Mouse (Mus musculus) stomach, embryonic 16.5 days (tissue): ENCODE data around the gene Tbcd. TPM values are rescaled to one million over a fixed set of nuclear protein-coding genes. Genes with fewer than 3 reads are reported as not detected.

Experiments used
- ATAC-seq: fragments of 200-750 bp; cut with Nextera tagmentation; 2 replicates; pipeline ENCODE4 v1.8.0; 2017; ENCODE audit warnings: moderate number of reproducible peaks, moderate TSS enrichment; ENCODE audit not compliant: insufficient read depth, low FRiP score
- H3K27ac ChIP-seq: fragments of 300-500 bp; sonication (generic); 2 replicates; pipeline ENCODE4 v1.5.1; 2014; ENCODE audit warnings: low read length
- H3K27me3 ChIP-seq: fragments of 300-500 bp; sonication (generic); 2 replicates; pipeline ENCODE4 v1.6.1; 2014; ENCODE audit warnings: low read length, control low read depth, mixed read lengths; ENCODE audit not compliant: control insufficient read depth, insufficient read depth
- H3K36me3 ChIP-seq: fragments of 300-500 bp; sonication (generic); 2 replicates; pipeline ENCODE4 v1.6.1; 2014; ENCODE audit warnings: low read length; ENCODE audit not compliant: control insufficient read depth, insufficient read depth
- H3K4me1 ChIP-seq: fragments of 300-500 bp; sonication (generic); 2 replicates; pipeline ENCODE4 v1.6.1; 2014; ENCODE audit warnings: low read length, control low read depth, mixed read lengths; ENCODE audit not compliant: control insufficient read depth, insufficient read depth
- H3K4me2 ChIP-seq: fragments of 300-500 bp; sonication (generic); 2 replicates; pipeline ENCODE4 v1.6.1; 2014; ENCODE audit warnings: low read depth, low read length, mixed read lengths
- H3K4me3 ChIP-seq: fragments of 300-500 bp; sonication (generic); replicated peaks from 2 replicates; pipeline ENCODE4 v1.5.1; 2014; ENCODE audit warnings: mild to moderate bottlenecking, low read length
- H3K9ac ChIP-seq: fragments of 300-500 bp; sonication (generic); 2 replicates; pipeline ENCODE4 v1.6.1; 2014; ENCODE audit warnings: low read length
- H3K9me3 ChIP-seq: fragments of 300-500 bp; sonication (generic); replicated peaks from 2 replicates; pipeline ENCODE4 v1.6.1; 2016; ENCODE audit warnings: low read length, control low read depth; ENCODE audit not compliant: control insufficient read depth
- WGBS: fragments of 180-500 bp; shearing (Covaris S2); extraction: QIAGEN DNeasy Blood & Tissue Kit; methylation state at CpG from one replicate; pipeline ENCODE4 v1.1.7; 2014; 5-methylcytosine and 5-hydroxymethylcytosine counted together
- polyA plus RNA-seq: library from polyadenylated mRNA; unstranded; fragments of >200 nt; fragmentation: Nextera tagmentation; extraction: Ambion mirVana; gene quantifications from 2 replicates; pipeline ENCODE4 v1.2.1, GENCODE M21; 2015

Tbcd gene
- polyA plus RNA-seq, 1 experiment from 2014 or later, result 42.2 TPM

DNA sequence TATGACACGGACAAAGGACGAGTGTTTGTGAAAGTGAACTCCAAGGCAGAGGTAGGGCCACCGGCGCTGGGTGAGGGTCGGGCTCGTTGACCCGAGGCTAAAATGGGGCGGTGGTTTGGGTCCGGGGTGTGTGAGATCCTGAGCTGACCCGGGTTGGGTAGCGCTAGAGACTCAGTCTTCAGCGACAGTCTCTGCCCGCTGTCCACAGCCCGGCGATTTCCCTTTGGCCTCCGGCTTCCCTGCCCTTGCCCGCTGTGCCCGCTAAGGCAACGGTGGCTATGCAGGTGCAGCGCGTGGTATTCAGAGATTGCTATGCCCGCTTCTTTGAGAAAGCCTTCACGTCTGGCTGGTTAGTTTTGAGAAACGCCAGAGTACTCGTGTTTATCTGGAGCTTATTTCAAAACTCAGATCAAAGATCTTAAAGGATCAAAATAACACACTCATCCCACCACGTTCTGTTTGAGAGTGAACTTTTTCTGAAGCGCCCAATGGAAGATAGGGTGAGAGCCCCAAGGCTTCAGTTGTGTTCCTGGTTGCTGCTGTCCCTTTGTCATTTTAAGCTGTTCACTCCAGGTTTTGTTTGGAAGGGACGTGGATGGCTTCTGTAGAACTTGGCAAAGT, 30.1 kb upstream of the Tbcd start:
- H3K27ac ChIP-seq, result no peak overlapping the region; the same call in 1 of the 2 replicates
- peak overlapping the region; percentile 83 for H3K9ac ChIP-seq
- H3K36me3 ChIP-seq, result no peaks in the 10 kb centered on the region
- H3K4me3 ChIP-seq, result peak overlapping the region; percentile 86
- peak overlapping the region; percentile 62 for H3K4me2 ChIP-seq
- peak; percentile 31; the same call in 1 of the 2 replicates for ATAC-seq
- peaks cover 11% of the 10 kb centered on the region for H3K4me1 ChIP-seq
- under 1% methylated on average over 28 of the region's 28 CpGs for WGBS
- no peaks in the 10 kb centered on the region for H3K27me3 ChIP-seq
- H3K9me3 ChIP-seq, result no peaks in the 10 kb centered on the region

DNA sequence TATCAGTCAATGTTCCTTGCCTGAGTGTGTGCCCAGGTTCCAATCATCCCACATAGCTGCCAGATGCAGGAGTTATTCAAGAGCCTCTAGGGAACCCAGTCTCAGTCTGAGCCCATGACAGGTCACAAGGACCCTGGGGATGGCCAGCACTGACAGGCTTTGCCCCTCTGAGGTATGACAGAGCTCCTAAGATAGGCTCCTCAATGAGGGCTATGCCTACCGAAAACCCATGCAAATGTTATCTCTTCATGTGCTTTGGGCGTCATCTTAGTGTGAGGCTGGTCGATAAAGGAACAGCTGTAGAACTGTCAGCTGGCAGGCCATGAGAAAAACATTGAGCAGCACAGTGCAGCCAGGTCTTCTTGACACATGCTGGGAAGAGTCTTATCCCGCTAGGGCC, 18.4 kb upstream of the Tbcd start:
- Histone ChIP-seq H3K27ac (no peak overlapping the region), H3K9ac (no peak overlapping the region), H3K4me2 (no peak overlapping the region), H3K36me3 (no peaks in the 10 kb centered on the region), H3K9me3 (no peaks in the 10 kb centered on the region), H3K27me3 (no peaks in the 10 kb centered on the region), H3K4me1 (peaks cover 12% of the 10 kb centered on the region), H3K4me3 (no peak overlapping the region)
- 81% methylated on average over 4 of the region's 4 CpGs for WGBS
- ATAC-seq, result peak; percentile 60; the same call in 1 of the 2 replicates

- peak; percentile 92 for ATAC-seq
- Histone ChIP-seq H3K9me3 (no peaks in the 10 kb centered on the region), H3K27me3 (no peaks in the 10 kb centered on the region), H3K27ac (no peak within 1 kb of the TSS), H3K4me3 (peak within 1 kb of the TSS; percentile 46), H3K9ac (peak within 1 kb of the TSS; percentile 59), H3K4me1 (peaks cover 12% of the 10 kb centered on the region), H3K36me3 (no peaks in the 10 kb centered on the region), H3K4me2 (peak within 1 kb of the TSS; percentile 82)
- 6% methylated on average over 30 of the region's 30 CpGs for WGBS
Measured at GRCm38 (mm10) chr11:121434156-121435155, 17.3 kb upstream of the Tbcd start, which contains the start of gene Fn3k. Gene Fn3k (plus strand): TSS chr11:121434913.

GRCm38 (mm10) chr11:121437236-121437635, 14.5 kb upstream of the Tbcd start:
- 74% methylated on average over 5 of the region's 5 CpGs for WGBS
- H3K9ac ChIP-seq, result no peak overlapping the region
- H3K27ac ChIP-seq, result no peak overlapping the region
- ATAC-seq, result no peak
- no peaks in the 10 kb centered on the region for H3K36me3 ChIP-seq
- no peaks in the 10 kb centered on the region for H3K27me3 ChIP-seq
- no peaks in the 10 kb centered on the region for H3K9me3 ChIP-seq
- peaks cover 12% of the 10 kb centered on the region for H3K4me1 ChIP-seq
- no peak overlapping the region for H3K4me2 ChIP-seq
- H3K4me3 ChIP-seq, result no peak overlapping the region

- Histone ChIP-seq H3K27ac (no peak overlapping the region), H3K9ac (no peak overlapping the region)
- no peak for ATAC-seq
Measured at GRCm38 (mm10) chr11:121439686-121440292, 12.0 kb upstream of the Tbcd start.

DNA sequence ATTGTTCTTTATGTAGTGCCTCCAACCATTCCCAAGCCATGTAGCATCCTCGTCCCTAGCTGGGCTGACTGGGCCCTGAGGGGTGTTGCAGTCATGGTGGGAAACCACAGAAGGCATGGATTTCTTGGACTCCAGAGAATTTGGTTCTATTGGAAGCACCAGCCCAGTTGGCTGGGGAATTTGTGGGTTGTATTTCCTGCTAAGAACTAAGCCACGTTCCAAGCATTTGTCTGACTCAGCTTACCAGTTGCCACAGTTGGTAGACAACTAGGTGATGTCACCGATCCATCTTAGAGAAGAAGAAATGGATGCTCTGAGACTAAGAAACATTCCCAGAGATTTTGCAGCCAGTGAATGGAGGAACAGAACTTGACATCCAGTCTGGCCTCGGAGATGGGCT, 10.1 kb upstream of the Tbcd start:
- WGBS, result 86% methylated on average over 4 of the region's 4 CpGs

More at GRCm38 (mm10) chr11:121439686-121440292, 12.0 kb upstream of the Tbcd start:
- WGBS, result 62% methylated on average over 5 of the region's 5 CpGs
- H3K27me3 ChIP-seq, result no peaks in the 10 kb centered on the region
- H3K9me3 ChIP-seq, result no peaks in the 10 kb centered on the region
- no peaks in the 10 kb centered on the region for H3K36me3 ChIP-seq
- no peak overlapping the region for H3K4me3 ChIP-seq
- H3K4me2 ChIP-seq, result no peak overlapping the region
- H3K4me1 ChIP-seq, result peaks cover 3% of the 10 kb centered on the region; the same call in 1 of the 2 replicates

DNA sequence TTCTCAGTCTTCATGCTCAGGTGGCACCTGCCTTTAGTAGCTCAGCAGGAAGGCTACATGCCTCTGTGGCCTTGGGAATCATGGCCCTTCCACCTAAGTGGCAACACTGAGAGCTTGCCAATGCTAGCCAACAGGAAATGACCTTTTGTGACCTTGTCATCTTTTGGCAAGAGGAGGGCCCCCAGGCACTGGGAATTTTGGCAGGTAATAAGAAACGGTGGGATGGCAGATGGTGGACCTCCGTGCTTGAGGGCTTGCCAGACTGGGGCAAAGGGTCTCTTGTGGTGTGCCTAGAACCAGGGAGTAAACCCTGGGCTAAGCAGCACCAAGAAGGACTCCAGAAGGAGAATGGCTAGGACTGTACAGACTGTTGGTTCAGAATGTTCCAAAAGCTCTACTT, 9.7 kb upstream of the Tbcd start:
- H3K4me1 ChIP-seq, result no peaks in the 10 kb centered on the region
- no peak overlapping the region for H3K27ac ChIP-seq
- 73% methylated on average over 2 of the region's 2 CpGs for WGBS
- no peak overlapping the region for H3K9ac ChIP-seq
- no peaks in the 10 kb centered on the region for H3K36me3 ChIP-seq
- no peaks in the 10 kb centered on the region for H3K9me3 ChIP-seq
- H3K4me2 ChIP-seq, result no peak overlapping the region
- no peak overlapping the region for H3K4me3 ChIP-seq
- no peak for ATAC-seq
- no peaks in the 10 kb centered on the region for H3K27me3 ChIP-seq

More for the DNA sequence above, 10.1 kb upstream of the Tbcd start:
- Histone ChIP-seq H3K36me3 (no peaks in the 10 kb centered on the region), H3K4me3 (no peak overlapping the region), H3K27me3 (no peaks in the 10 kb centered on the region), H3K27ac (no peak overlapping the region), H3K9ac (no peak overlapping the region), H3K9me3 (no peaks in the 10 kb centered on the region), H3K4me1 (no peaks in the 10 kb centered on the region), H3K4me2 (no peak overlapping the region)
- no peak for ATAC-seq

DNA sequence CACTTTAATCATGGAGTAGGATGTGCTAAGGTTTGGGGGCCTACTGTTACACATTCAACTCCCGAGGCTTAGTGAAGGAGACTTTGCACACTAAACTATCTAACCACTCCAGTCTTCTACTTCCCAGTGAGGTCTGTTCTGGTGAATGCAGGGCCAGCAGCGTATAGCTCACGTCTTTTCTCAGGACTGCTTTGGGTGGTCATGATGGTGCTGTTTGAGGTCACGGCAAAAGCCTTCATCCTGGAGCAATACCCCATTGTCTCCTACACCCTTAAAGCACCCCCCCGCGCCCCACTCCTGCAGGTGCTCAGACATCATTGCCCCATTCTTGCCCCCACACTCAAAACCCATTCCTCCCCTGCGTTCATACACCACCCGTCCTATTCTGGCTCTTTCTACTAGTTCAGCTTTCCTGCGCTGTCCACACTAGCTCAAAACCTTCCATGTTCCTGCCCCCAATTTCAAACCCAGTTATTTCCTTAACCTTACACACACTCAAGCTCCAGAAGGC, 478 bp upstream of the Tbcd start:
- WGBS, result 22% methylated on average over 9 of the region's 9 CpGs
- no peak for ATAC-seq
- peak overlapping the region; percentile 34; the same call in 1 of the 2 replicates for H3K27ac ChIP-seq
- no peaks in the 10 kb centered on the region for H3K9me3 ChIP-seq
- peaks cover 11% of the 10 kb centered on the region for H3K4me1 ChIP-seq
- peak overlapping the region; percentile 77 for H3K4me3 ChIP-seq
- peak overlapping the region; percentile 61 for H3K9ac ChIP-seq
- no peaks in the 10 kb centered on the region for H3K27me3 ChIP-seq
- H3K4me2 ChIP-seq, result peak overlapping the region; percentile 73
- no peaks in the 10 kb centered on the region for H3K36me3 ChIP-seq
